17 mouse cellular contexts compared by ENCODE assay signal in genomic region chr1:89117062-89117461, GRCm38 (mm10). TPM values are rescaled to one million over a fixed set of nuclear protein-coding genes. Genes with fewer than 3 reads are reported as not detected.
DNase-seq lines count a peak whose midpoint lies in the region; ATAC-seq lines count a peak whose summit lies in the region.
"Had no signal": no experiment of that assay in that cellular context is flagged by ENCODE, and none has a peak within 500 bp of the region (broad histone marks: within the 10 kb centered on the region; RNA-seq: fewer than 3 reads in every experiment).

No protein-coding gene starts in this region.

- no peak for ATAC-seq in midbrain, embryonic 15.5 days (replicated peaks)
- ATAC-seq: activated CD4-positive, CD25-positive, alpha-beta regulatory T cell, adult 4 months had no signal

- WGBS in heart, embryonic 10.5 days, result 70% methylated on average over 5 of the region's 5 CpGs
- 80% methylated on average over 5 of the region's 5 CpGs for WGBS in midbrain, embryonic 10.5 days
- 72% methylated on average over 5 of the region's 5 CpGs for WGBS in midbrain, embryonic 15.5 days

- no peak overlapping the region for H3K9ac ChIP-seq in midbrain, embryonic 15.5 days
- H3K9ac ChIP-seq: stomach, embryonic 15.5 days had no signal

- H3K4me1 ChIP-seq in heart, embryonic 10.5 days, result peaks cover 89% of the 10 kb centered on the region
- H3K4me1 ChIP-seq in midbrain, embryonic 10.5 days, result peaks cover 27% of the 10 kb centered on the region
- H3K4me1 ChIP-seq in midbrain, embryonic 15.5 days, result 0 out of 2 replicates have a peak, but pooled peaks cover 4% of the 10 kb centered on the region

- H3K9me3 ChIP-seq in heart, embryonic 10.5 days, result no peaks in the 10 kb centered on the region
- H3K9me3 ChIP-seq in midbrain, embryonic 10.5 days (replicated peaks), result no peaks in the 10 kb centered on the region
- H3K9me3 ChIP-seq in midbrain, embryonic 15.5 days, result no peaks in the 10 kb centered on the region
- H3K9me3 ChIP-seq: neural tube, embryonic 13.5 days; stomach, embryonic 15.5 days had no signal

- DNase-seq in cerebellum, adult 9-11 months, result peak; percentile 19
- no peak for DNase-seq in cerebellum, adult 11 months
- DNase-seq in heart, embryonic 10.5 days (ENCODE audit: low spot score), result no peak
- no peak for DNase-seq in heart, adult 9 months (ENCODE audit: low spot score in 2 of 2)
- no peak for DNase-seq in midbrain, embryonic 10.5 days (ENCODE audit: low spot score)
- no peak for DNase-seq in testis, postnatal 14 days (ENCODE audit: low spot score)
- no peak for DNase-seq in T-cell, adult 2 months (ENCODE audit: low spot score)
- DNase-seq: cerebellum, adult 11-12 months; embryo, embryonic 11 days; kidney, adult 11 months; kidney, postnatal 10 days; liver; lung, adult 18-20 months had no signal

- no peaks in the 10 kb centered on the region for H3K27me3 ChIP-seq in heart, embryonic 10.5 days (ENCODE audit: insufficient read depth, poor library complexity, severe bottlenecking)
- no peaks in the 10 kb centered on the region for H3K27me3 ChIP-seq in midbrain, embryonic 10.5 days (ENCODE audit: low read depth, poor library complexity, severe bottlenecking)
- no peaks in the 10 kb centered on the region for H3K27me3 ChIP-seq in midbrain, embryonic 15.5 days (replicated peaks)
- H3K27me3 ChIP-seq: neural tube, embryonic 13.5 days; stomach, embryonic 15.5 days had no signal

- H3K27ac ChIP-seq in heart, embryonic 10.5 days, result peak overlapping the region; percentile 82
- peak overlapping the region; percentile 65 for H3K27ac ChIP-seq in midbrain, embryonic 10.5 days (replicated peaks)
- no peak overlapping the region for H3K27ac ChIP-seq in midbrain, embryonic 15.5 days
- H3K27ac ChIP-seq: neural tube, embryonic 13.5 days; stomach, embryonic 15.5 days had no signal

- no peak overlapping the region for H3K4me3 ChIP-seq in heart, embryonic 10.5 days
- H3K4me3 ChIP-seq in midbrain, embryonic 10.5 days, result no peak overlapping the region
- no peak overlapping the region for H3K4me3 ChIP-seq in midbrain, embryonic 15.5 days
- H3K4me3 ChIP-seq: neural tube, embryonic 13.5 days; stomach, embryonic 15.5 days had no signal

- H3K36me3 ChIP-seq in heart, embryonic 10.5 days, result peaks cover 5% of the 10 kb centered on the region; the same call in 1 of the 2 replicates
- peaks cover 13% of the 10 kb centered on the region for H3K36me3 ChIP-seq in midbrain, embryonic 10.5 days
- no peaks in the 10 kb centered on the region for H3K36me3 ChIP-seq in midbrain, embryonic 15.5 days (replicated peaks)
- H3K36me3 ChIP-seq: stomach, embryonic 15.5 days had no signal

- H3K4me2 ChIP-seq in midbrain, embryonic 15.5 days, result no peak overlapping the region
- H3K4me2 ChIP-seq: neural tube, embryonic 13.5 days; stomach, embryonic 15.5 days had no signal

RNA-seq across cellular contexts. Expression of gene Sh3bp4, which starts 46.8 kb away (rescaled TPM):
- 23.4 and 28.3 TPM in 2 replicates for polyA plus RNA-seq in heart, embryonic 10.5 days (2016; fragmentation: Nextera tagmentation; extraction: Ambion mirVana)
- 23.8 and 25.1 TPM in 2 replicates for polyA plus RNA-seq in midbrain, embryonic 10.5 days (2016; fragmentation: Nextera tagmentation; extraction: Ambion mirVana)
- polyA plus RNA-seq in midbrain, embryonic 15.5 days (2015; fragmentation: Nextera tagmentation; extraction: Ambion mirVana), result 12.3 and 12.4 TPM in 2 replicates
